Mouse (Mus musculus) heart, adult 11 months (tissue): ENCODE data around the gene Nfkbil1.

Experiments used
- DNase-seq: peaks from one replicate; pipeline ENCODE4 v3.0.0; 2022

Nfkbil1 gene

DNA sequence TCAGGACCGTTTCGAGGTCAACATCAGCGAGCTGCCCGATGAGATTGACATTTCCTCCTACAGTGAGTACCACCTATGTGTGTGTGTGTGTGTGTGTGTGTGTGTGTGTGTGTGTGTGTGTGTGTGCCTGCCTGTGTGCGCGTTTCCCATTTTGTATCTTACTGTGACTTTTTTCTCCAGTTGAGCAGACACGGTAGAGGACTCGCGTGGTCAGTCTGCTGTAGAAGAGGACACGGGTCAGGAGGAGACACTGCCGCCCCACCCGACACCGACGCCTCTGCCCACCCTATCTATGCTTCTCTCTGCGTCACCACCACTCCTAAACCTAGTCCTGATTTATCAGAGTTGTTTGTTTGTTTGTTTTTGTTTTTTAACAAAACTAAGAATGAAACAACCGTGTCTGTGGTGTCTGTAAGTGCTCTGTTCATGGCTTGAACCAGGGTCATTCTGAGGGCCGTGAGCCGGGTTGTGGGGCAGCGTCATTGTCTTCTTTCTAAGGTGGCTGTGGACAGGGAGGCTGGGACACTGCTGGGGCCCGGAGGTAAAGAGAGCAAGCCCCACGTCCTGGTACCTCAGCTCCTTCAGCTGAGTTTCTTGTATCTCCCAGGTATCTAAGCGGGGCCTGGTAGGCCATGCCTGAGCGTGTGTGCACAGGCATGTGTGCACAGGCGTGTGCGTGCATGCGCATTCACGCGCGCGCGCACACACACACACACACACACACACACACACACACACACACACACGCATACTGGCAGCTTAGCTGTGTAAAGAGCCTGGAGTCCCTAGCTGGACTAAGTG, 17.9 kb upstream of the Nfkbil1 start:
- peak; percentile 84 for DNase-seq

DNA sequence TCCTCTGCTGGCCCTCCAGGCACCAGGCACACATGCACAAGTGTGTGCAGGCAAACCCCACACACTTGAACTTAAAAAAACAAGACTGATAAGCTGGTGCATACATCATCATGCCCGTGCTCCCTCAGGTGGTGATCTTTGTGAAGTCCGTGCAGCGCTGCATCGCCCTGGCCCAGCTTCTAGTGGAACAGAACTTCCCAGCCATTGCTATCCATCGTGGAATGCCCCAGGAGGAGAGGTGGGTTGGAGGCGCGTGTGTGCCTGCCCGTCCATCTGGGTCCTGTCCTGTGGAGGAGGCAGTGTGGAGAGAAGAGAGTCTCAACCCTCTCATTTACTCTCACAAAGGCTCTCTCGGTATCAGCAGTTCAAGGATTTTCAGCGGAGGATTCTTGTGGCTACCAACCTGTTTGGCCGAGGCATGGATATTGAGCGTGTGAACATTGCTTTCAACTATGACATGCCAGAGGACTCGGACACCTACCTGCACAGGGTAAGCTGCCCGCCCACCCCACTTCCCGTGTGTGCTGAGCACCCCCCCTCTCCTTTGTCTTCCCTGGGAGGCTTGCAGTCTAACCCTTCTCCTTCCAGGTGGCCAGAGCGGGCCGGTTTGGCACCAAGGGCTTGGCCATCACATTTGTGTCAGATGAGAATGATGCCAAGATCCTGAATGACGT, 17.2 kb upstream of the Nfkbil1 start:
- DNase-seq = peak; percentile 92

- DNase-seq = peak; percentile 88
Observed at GRCm38 (mm10) chr17:35251981-35252380, 16.4 kb upstream of the Nfkbil1 start.

- DNase-seq = peak; percentile 86
Observed at GRCm38 (mm10) chr17:35251162-35251719, 15.6 kb upstream of the Nfkbil1 start.

GRCm38 (mm10) chr17:35250348-35251120, 14.9 kb upstream of the Nfkbil1 start:
- peak; percentile 86 for DNase-seq

GRCm38 (mm10) chr17:35249451-35250197, 14.0 kb upstream of the Nfkbil1 start:
- peak; percentile 91 for DNase-seq

GRCm38 (mm10) chr17:35248986-35249385, 13.4 kb upstream of the Nfkbil1 start:
- peak; percentile 88 for DNase-seq

DNA sequence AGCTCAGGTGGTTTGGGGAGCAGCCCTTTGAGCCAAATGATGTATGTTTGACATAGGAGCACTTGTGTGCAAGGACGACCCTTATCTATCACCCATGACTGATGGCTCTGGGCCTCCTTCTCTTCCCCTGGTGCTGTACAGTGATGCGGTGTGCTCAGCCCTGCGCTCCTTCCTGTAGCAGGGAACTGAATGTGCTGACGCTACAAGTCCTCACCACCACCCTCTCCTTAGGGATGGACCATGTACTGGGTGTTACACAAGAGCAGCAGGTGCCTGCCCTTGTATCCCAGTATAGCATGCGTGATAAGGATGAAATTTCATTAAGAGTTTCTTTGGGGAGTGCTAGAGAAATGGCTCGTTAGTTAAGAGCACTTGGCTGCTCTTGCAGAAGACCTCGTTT, 11.6 kb upstream of the Nfkbil1 start:
- peak; percentile 92 for DNase-seq

DNA sequence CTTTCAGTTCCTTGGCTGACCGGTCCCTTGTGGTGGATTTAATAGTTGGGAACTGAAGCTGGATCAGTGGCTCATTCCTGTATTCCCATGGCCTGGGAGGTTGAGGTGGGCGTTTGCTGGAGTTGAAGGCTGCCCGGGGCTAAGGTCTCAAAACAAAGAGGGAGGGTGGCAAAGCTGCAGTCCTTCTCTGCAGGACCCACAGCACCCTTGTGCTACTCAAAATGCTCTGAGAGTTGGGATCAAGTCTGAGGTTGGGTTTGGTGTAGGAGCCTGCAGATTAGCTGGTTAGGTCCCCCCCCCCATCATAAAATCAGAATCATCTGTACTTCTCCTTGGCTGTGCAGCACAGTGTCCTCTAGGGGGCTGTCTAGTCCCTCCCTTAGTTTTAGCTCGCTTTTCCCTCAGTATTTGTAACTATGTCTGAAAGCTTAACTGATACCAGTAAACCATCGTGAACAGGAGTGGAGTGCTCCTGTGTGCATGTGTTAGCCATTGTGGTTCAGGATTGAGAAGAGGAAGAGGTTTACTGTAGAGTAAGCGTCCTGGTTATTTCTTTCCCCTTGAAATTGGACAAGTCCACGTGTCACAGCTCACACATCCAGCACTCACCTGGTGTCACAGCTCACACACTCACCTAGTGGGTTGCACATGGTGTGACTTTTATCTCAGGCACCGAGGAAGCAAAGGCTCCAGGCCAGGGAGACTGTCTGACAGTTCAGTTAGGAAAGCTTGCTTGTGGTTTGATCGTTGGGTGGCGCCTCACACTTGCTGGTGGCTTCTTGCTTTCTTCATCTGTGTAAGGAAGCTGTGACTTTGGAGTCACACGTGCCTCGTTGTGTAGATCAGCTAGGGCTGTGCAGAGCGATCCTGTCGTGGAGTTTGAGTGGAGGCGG, 10.4 kb upstream of the Nfkbil1 start:
- DNase-seq = peak; percentile 92

GRCm38 (mm10) chr17:35244999-35245398, 9.4 kb upstream of the Nfkbil1 start:
- DNase-seq = peak; percentile 83

- DNase-seq = peak; percentile 97
Observed at GRCm38 (mm10) chr17:35243086-35243485, 7.5 kb upstream of the Nfkbil1 start.

GRCm38 (mm10) chr17:35242015-35242941, 6.7 kb upstream of the Nfkbil1 start:
- DNase-seq = peak; percentile 99

DNA sequence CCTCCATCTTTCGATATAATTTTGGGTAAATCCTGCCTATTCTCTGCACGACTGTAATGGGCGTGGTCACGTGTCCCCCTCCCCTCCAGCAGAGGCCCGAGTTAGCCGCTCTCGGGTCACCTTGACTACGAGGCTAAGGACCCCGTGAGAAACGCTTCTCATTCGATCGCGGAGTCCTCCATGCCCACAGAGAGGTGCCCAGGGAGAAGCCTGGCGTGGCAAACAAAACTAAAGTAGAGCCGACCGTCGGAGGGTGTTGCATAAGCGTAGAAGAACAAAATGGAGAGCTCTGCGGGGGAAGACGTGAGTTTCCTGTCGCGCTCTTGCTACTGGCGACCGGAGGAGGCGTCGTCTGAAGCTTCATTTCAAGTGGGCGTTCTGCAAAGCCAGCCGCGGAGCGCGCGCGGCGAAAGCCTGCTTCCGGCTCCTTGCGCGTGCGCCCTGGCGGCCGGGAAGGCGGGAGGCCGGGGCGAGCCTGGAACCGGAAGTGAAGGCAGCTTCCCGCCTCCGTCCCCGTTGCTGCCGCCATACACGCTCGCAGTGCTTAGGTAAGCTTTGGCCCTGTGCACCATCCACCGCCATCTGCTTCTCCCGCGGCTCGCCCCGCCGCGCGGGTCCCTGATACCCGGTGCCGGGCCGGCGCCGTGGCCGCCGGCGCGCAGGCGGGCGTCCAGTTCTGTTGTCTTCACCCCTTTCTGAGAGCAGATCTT, 5.9 kb upstream of the Nfkbil1 start, which contains the start of gene Ddx39b:
TSS of gene Ddx39b (plus strand) at position 442 of the 710 bp plus-strand sequence.
- peak; percentile 100 for DNase-seq

DNA sequence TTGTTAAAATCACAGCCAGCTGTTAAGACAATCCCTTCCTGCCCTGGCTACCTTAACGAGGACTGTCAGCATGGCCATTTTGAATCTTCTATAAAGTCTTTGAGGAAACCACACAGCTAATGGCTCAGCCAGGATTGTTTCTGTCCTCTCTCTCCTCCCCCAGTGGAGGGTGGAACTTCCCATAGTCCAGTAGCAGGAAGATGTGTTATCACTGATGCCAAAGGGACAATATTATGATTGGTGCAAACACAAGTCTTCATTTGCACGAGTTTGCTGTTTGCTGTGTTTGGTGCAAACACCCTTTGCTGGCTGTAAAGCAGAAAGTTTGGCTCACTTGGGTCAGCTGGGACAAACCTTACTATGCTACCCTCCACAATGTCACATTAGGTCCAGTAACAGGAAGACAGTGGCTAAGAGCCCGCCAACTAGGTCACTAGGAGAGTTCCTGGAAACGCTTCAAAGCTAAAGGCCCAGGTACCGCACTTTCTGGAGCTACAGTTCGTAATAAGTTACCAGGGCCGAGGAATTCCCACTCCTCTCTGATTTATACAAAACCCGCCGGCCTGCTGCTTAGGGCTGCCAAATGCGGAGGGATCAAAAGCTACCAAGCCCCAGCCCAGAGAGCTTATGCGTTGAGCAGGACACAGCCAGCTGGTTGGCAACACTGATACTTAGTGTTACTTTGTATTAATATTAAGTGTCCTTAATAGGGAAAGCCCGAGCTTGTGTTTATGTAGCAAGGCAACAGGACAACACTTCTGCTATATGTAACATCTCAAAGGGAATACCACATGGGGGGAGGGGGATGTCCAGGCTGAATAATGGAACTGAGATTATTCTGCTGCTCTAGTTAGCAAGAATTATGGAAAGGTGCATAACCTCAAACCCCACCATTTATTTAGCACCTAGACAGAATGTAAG, 5.1 kb upstream of the Nfkbil1 start:
- peak; percentile 96 for DNase-seq

DNA sequence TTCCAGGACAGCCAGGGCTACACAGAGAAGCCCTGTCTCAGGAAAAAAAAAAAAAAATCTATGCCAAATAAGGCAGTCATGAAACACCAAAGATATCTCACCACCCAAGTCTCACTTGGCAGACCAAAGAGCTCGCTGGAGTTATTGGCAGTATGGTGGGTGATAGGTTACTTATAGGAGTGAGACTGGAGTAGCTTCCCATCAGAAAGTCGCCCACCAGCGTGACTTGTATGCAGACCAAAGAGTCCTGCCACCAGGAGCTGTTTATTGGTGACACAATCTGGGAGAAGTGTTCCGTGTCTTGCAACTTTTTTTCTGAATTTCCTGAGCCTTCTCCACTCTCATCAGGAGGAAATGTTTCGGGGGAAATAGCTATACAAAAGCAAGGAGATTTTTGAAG, 4.1 kb upstream of the Nfkbil1 start:
- DNase-seq = no peak

DNA sequence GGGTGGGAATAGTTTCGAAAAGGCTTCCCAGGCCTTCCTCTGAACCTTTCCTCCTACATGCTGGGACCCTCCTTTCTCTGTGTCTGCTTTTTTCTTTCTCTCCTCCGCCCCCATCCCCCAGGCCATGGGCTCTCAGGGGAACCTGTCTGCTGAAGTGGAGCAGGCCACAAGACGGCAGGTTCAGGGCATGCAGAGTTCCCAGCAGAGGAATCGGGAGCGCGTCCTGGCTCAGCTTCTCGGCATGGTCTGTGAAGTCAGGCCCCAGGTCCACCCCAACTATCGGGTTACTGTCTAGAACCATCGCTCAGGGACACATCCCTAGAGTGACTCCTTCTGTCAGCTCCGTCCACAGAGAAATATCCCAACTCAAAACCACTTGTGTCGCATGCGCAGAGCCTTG, 1.9 kb upstream of the Nfkbil1 start:
- DNase-seq = peak; percentile 92

GRCm38 (mm10) chr17:35236996-35237395, 1.4 kb upstream of the Nfkbil1 start:
- peak; percentile 95 for DNase-seq

- DNase-seq = peak; percentile 99
Observed at GRCm38 (mm10) chr17:35236390-35236746, 776 bp upstream of the Nfkbil1 start.
